In genomic region chr10:64088774-64089460, GRCm38 (mm10) we compare ENCODE assay signal across 10 mouse cellular contexts. TPM values are rescaled to one million over a fixed set of nuclear protein-coding genes. Genes with fewer than 3 reads are reported as not detected.
DNase-seq lines count a peak whose midpoint lies in the region; ATAC-seq and TF ChIP-seq lines count a peak whose summit lies in the region.
"Had no signal": no experiment of that assay in that cellular context is flagged by ENCODE, and none has a peak within 500 bp of the region (broad histone marks: within the 10 kb centered on the region; RNA-seq: fewer than 3 reads in every experiment).

No protein-coding gene starts in this region.

- no peak for ATAC-seq in embryonic facial prominence, embryonic 13.5 days (ENCODE audit: insufficient number of reproducible peaks, insufficient read depth, low FRiP score, low TSS enrichment, low read depth)
- no peak for ATAC-seq in hindbrain, postnatal 0 days
- ATAC-seq in neural tube, embryonic 11.5 days (ENCODE audit: insufficient read depth, low FRiP score, low TSS enrichment), result no peak
- ATAC-seq in CD4-positive, CD25-positive, alpha-beta regulatory T cell, adult 4 months, result no peak

- no peaks in the 10 kb centered on the region for H3K9me3 ChIP-seq in embryonic facial prominence, embryonic 13.5 days
- H3K9me3 ChIP-seq in hindbrain, postnatal 0 days (ENCODE audit: low read length), result no peaks in the 10 kb centered on the region
- H3K9me3 ChIP-seq in neural tube, embryonic 11.5 days (ENCODE audit: control insufficient read depth, low read length), result no peaks in the 10 kb centered on the region

- no peak overlapping the region for H3K27ac ChIP-seq in gastrocnemius, adult 2 months
- no peak overlapping the region for H3K27ac ChIP-seq in embryonic facial prominence, embryonic 13.5 days
- no peak overlapping the region; the same call in 1 of the 2 replicates for H3K27ac ChIP-seq in hindbrain, postnatal 0 days
- H3K27ac ChIP-seq in neural tube, embryonic 11.5 days (ENCODE audit: low read depth, low read length), result no peak overlapping the region

- no peaks in the 10 kb centered on the region for H3K36me3 ChIP-seq in embryonic facial prominence, embryonic 13.5 days
- no peaks in the 10 kb centered on the region for H3K36me3 ChIP-seq in hindbrain, postnatal 0 days (ENCODE audit: insufficient read depth, low read length)
- no peaks in the 10 kb centered on the region for H3K36me3 ChIP-seq in neural tube, embryonic 11.5 days (ENCODE audit: control insufficient read depth, insufficient read depth, low read length)

- intact Hi-C loops in gastrocnemius, adult 2 months (cut with DNase I), result no loop called here

- peaks cover 37% of the 10 kb centered on the region for H3K27me3 ChIP-seq in embryonic facial prominence, embryonic 13.5 days
- H3K27me3 ChIP-seq in hindbrain, postnatal 0 days (ENCODE audit: insufficient read depth, low read length), result no peaks in the 10 kb centered on the region
- H3K27me3 ChIP-seq in neural tube, embryonic 11.5 days (ENCODE audit: control insufficient read depth, insufficient read depth, low read length), result no peaks in the 10 kb centered on the region; the same call in 1 of the 2 replicates

- no peak for TF ChIP-seq CTCF in gastrocnemius, adult 2 months (IDR thresholded peaks at IDR 0.05)
- TF ChIP-seq CTCF in hindbrain, postnatal 0 days (IDR thresholded peaks at IDR 0.05; ENCODE audit: low read depth), result no peak

- DNase-seq in gastrocnemius, adult 2 months, result peak; percentile 14
- DNase-seq in gastrocnemius, postnatal 4 days (ENCODE audit: low spot score in 2 of 2), result no peak
- DNase-seq in hindbrain, postnatal 0 days (ENCODE audit: low spot score), result peak; percentile 23
- no peak for DNase-seq in neural tube, embryonic 11.5 days (ENCODE audit: low spot score)
- no peak for DNase-seq in kidney, postnatal 25 days
- no peak for DNase-seq in adrenal gland, adult 2 months
- DNase-seq: kidney, postnatal 36 days; lung, adult 2 months had no signal

- no peak overlapping the region for H3K4me3 ChIP-seq in gastrocnemius, adult 2 months
- peak overlapping the region; percentile 47 for H3K4me3 ChIP-seq in embryonic facial prominence, embryonic 13.5 days
- H3K4me3 ChIP-seq in hindbrain, postnatal 0 days (ENCODE audit: low read length), result peak overlapping the region; percentile 52
- H3K4me3 ChIP-seq in neural tube, embryonic 11.5 days (ENCODE audit: low read depth, low read length), result no peak overlapping the region

- peaks cover 32% of the 10 kb centered on the region for H3K4me1 ChIP-seq in embryonic facial prominence, embryonic 13.5 days
- no peaks in the 10 kb centered on the region for H3K4me1 ChIP-seq in hindbrain, postnatal 0 days (ENCODE audit: insufficient read depth, low read length)
- H3K4me1 ChIP-seq in neural tube, embryonic 11.5 days (ENCODE audit: control insufficient read depth, insufficient read depth, low read length), result 0 out of 2 replicates have a peak, but pooled peaks cover 3% of the 10 kb centered on the region

- H3K9ac ChIP-seq in embryonic facial prominence, embryonic 13.5 days, result no peak overlapping the region
- peak overlapping the region; percentile 62 for H3K9ac ChIP-seq in hindbrain, postnatal 0 days (replicated peaks; ENCODE audit: low read length)
- H3K9ac ChIP-seq in neural tube, embryonic 11.5 days (ENCODE audit: low read length), result no peak overlapping the region

- WGBS in embryonic facial prominence, embryonic 13.5 days, result 16% methylated on average over 19 of the region's 19 CpGs
- WGBS in hindbrain, postnatal 0 days, result 22% methylated on average over 19 of the region's 19 CpGs
- WGBS in neural tube, embryonic 11.5 days, result 17% methylated on average over 19 of the region's 19 CpGs

- peak overlapping the region; percentile 78 for H3K4me2 ChIP-seq in embryonic facial prominence, embryonic 13.5 days
- peak overlapping the region; percentile 80 for H3K4me2 ChIP-seq in hindbrain, postnatal 0 days (ENCODE audit: low read depth, low read length)
- peak overlapping the region; percentile 74; the same call in 1 of the 2 replicates for H3K4me2 ChIP-seq in neural tube, embryonic 11.5 days (ENCODE audit: low read depth)

RNA-seq across cellular contexts. Expression of gene Lrrtm3, which starts 1.2 kb away (rescaled TPM):
- under 1 TPM; 0.41 to 0.59 TPM for total RNA-seq in gastrocnemius, adult 2 months (2021)
- total RNA-seq in gastrocnemius, postnatal 4 days (2021), result 1 to 10 TPM in 1 of 2 experiments, under 1 TPM in 1; 0.91 to 1.0 TPM
- polyA plus RNA-seq in embryonic facial prominence, embryonic 13.5 days (2015; fragmentation: Nextera tagmentation; extraction: Ambion mirVana), result 9.9 and 13.1 TPM in 2 replicates
- total RNA-seq in hindbrain, postnatal 0 days (2014; rRNA removed), result 28.0 and 36.9 TPM in 2 replicates
- polyA plus RNA-seq in hindbrain, postnatal 0 days (2015; fragmentation: Nextera tagmentation; extraction: Ambion mirVana), result 29.0 and 33.0 TPM in 2 replicates
- polyA plus RNA-seq in neural tube, embryonic 11.5 days (2014; fragmentation: Nextera tagmentation; extraction: Ambion mirVana), result 3.6 and 7.7 TPM in 2 replicates
- polyA plus RNA-seq in CD4-positive, CD25-positive, alpha-beta regulatory T cell, adult 4 months (2017; shearing (Covaris generic)), result not detected
- total RNA-seq in adrenal gland, adult 2 months (2021), result 1 to 10 TPM in 1 of 2 experiments, under 1 TPM in 1; 0.89 to 1.1 TPM
- 0.17 and 0.20 TPM in 2 replicates for polyA plus RNA-seq in adrenal gland, adult 2 months (2012; rRNA removed)

Comparison
In these comparisons a context has a peak if more than half of its experiments do, and no peak if none do; other contexts are left out.
1. DNase-seq: peak in gastrocnemius, adult 2 months (single experiment) and hindbrain, postnatal 0 days (single experiment); none in gastrocnemius, postnatal 4 days (0 of 2), neural tube, embryonic 11.5 days (single experiment), kidney, postnatal 25 days (0 of 2) and adrenal gland, adult 2 months (single experiment).
2. H3K4me3 ChIP-seq: peak in embryonic facial prominence, embryonic 13.5 days (single experiment) and hindbrain, postnatal 0 days (single experiment); none in gastrocnemius, adult 2 months (single experiment) and neural tube, embryonic 11.5 days (single experiment).
3. Peak in every context shown above with its lines, with median percentiles within 50 percentile points of each other: H3K4me2 ChIP-seq.